Mouse (Mus musculus) CD8-positive naive resting alpha-beta T cell, adult 2 months (primary cell): ENCODE results near the gene Plscr5.
"Not testable (repeated sequence)": the region's sequence is repeated elsewhere in the genome, so short reads cannot be mapped to it uniquely, and the experiment has no call there.

ENCODE experiments used
- DNase-seq, 2 experiments: peaks; one replicate each; pipeline ENCODE4 v3.0.0; 2022; ENCODE audit warnings: low read depth in 2 of 2, low spot score in 2 of 2

Gene Plscr5

DNA sequence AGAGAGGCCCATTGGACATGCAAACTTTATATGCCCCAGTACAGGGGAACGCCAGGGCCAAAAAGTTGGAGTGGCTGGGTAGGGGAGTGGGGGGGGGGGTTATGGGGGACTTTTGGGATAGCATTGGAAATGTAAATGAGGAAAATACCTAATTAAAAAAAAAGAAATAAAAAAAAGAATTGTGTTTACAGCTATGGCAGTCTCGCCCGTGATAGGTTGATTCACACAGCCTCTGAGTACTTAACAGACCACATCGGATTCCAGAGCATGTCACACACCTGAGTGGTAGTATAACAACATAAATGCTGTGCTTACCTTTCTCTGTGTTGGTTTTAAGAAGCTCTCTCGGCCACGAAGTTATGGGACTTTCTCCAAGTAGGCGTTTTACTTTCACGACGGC is at the start of gene Plscr5:
TSS of gene Plscr5 (plus strand) at position 301 of the 400 bp plus-strand sequence.
- not testable (repeated sequence) for DNase-seq

DNA sequence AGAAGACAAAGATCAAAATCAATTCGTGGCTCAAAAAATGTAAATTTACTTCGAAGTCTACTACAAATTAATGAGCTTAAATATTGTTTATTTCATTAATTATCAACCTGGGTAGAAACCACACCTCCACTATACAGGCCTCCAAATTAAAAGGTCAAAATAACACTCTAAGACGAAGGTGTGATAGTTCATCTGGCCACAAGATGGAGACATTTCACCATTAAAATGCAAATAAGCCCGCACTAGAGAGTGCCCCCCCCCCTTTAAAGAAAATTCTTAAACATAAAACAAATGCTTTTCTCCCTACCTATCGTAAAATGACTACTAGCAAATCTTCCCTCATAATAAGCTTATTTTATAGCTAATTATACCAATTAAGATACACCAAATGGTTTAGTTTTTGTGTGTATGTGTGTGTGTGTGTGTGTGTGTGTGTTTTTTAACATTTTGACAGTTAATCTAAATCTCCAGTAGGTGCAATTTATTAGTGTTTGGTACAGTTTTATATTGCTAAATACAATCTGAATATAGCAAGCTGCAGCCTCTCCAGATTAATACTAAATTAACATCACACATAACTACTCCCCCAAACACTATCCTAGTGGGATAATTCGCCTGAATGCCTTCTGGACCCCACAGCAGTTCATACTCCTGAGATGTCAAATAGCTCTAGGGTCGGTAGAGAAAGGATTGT is 45.0 kb upstream of the Plscr5 start:
- DNase-seq, result no peak

DNA sequence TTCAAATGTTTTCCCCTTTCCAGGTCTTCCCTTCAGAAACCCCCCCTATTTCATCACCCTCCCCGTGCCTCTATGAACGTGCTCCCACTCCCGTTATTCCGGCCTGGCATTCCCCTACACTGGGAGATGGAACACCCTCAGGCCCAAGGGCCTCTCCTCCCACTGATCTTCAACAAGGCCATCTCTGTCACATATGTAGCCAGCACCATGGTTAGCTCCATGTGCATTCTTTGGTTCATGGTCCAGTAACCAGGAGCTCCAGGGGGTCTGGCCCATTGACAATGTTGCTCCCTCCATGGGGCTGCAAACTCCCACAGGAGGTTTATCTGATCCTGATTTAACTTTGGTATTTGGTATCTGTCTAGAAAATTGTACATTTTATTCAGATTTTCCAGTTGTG is 30.5 kb upstream of the Plscr5 start:
- DNase-seq, result no peak

DNA sequence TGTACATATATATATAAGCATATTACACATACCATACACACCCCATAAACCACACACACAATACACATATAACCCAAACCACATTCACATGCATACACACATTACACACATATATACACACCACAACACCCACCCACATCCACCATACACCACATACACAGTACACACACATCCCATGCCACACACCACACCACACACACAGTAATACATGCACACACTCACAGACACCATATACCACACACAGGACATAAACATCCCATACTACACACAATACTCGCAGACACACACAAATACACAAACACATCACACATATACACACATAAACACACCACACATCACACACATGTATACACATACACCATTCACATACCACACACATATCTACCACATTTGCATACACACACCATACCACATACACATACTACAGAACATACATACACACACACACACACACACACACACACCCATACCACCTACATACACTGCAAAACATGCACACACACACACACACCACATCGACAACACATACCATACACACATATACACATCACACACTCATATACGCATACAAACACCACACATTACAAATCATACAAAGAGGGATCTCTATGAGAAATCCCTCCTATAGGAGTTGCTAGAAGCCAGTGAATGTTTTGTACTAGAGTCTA is 19.3 kb upstream of the Plscr5 start:
- DNase-seq, result no peak

DNA sequence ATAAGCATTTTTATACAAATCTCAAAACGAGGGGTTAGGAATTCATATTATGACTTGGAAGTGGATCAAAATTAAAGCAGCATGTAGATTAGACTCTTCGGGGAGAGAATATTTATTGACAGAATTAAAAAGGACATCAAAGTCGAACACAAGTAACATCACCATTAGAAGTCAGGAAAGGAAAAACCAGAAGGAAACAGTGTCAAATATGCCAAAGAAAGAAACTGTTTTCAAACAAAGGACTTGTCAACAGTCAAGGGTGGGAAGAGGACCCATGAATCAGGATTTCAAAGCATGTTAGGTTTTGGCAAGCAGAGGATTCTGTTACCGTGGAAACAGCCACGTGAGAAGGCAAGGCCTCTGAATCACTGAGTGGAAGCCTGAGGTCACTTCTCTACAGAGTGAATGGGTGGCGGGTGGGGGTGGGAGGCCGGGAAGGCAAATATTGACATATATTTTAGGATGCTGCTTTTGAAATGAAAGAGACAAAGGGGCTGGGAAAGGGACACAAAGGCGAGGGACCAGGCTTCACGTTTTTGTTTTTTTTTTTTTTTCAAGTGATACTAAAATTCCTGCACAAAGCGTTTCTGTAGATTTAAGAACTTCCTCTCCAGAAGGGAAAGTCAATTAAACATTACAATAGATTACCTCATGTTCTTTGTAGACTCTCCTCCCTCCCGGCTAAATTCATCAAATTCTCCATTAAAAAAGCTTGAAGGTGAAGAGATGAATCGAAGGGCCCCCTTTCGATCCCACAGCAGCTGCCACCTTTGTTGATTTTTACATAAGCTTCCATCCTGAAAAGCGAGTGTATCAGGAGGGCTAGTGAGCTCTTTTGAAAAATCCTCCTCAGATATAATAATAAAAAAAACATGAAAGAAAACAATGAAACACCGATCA is 18.3 kb upstream of the Plscr5 start:
- no peak for DNase-seq

DNA sequence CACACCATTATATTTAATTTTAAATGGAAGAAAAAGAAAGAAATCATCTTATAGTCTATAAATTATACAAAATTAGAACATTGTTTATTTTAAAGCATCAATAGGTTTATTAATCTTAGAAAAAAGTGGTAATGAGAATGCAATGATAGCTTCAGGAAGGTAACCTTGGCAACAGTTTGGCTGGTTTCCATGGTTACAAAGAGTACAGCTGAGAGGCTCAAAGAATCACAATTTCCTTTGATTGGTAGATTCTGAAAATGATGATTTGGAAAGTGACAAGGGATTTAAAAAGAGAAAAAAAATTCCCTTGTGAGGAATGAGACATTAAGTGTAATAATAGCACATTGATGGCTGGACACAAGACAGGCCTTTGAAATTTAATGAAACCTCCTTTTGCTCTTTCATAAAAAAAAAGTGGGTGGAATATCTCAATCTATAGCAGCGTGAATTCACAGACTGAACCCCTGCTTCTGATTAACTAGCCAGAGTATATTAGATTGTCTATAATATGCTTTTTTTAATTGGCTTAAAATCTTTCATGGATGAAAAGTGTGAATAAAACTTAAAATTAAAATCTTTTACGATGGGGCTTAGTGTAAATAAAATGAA is 13.8 kb upstream of the Plscr5 start:
- no peak for DNase-seq

DNA sequence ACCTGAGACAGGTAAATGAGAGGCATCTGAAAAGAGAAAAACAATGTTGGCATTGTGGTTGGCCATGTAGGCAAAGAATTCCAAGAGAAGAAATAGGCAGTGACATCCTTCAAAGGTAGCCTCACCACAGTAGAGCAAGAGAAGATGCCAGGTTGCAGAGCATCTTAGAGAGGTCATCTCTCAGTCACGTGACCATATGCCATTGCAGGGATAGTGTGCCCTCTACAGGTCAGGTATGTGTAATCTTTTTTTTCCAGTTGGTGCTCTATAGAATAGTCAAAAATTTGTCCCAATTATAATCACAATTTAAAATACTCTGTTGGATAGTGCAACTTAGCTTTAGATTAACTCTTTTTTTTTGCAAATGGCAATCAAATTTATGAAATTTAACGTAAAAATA is 1.4 kb upstream of the Plscr5 start:
- DNase-seq, result no peak

DNA sequence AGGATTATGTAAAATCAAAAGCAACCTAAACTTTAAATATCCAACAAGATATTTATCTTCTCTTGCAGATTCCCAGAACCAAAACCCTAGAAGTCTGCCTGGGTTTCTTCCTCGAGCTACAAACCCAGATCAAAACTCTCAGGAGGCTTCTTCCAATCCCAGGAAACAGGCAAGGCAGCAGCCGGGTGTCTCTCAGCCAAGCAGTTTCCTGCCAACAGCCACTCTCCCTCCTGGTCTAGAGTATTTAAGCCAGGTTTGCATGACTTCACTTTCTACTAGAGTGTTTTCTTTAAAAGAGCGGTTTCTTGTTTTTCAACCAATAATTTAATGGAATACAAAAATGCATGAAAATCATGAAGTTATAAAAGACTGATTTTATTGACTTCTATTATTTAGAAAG is 5.7 kb downstream of the Plscr5 start:
- no peak for DNase-seq

DNA sequence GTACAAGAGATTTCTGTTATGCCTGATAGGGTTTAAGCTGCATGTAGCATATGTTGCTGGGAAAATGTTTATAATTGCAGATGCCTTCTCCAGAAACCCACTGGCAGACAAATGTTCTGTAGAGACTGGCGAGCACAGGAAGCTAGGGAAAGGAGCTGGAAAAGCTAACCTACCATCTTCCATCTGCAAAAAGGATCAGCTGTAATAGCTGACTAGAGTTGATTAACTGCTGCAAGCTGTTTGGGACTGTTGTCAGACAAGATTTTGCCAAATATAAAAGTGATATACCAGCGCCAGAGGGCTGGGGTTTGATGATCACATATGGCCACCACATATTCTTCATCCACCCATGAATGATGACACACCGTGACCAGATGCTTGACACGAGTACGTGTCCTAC is 6.8 kb downstream of the Plscr5 start:
- DNase-seq, result no peak

DNA sequence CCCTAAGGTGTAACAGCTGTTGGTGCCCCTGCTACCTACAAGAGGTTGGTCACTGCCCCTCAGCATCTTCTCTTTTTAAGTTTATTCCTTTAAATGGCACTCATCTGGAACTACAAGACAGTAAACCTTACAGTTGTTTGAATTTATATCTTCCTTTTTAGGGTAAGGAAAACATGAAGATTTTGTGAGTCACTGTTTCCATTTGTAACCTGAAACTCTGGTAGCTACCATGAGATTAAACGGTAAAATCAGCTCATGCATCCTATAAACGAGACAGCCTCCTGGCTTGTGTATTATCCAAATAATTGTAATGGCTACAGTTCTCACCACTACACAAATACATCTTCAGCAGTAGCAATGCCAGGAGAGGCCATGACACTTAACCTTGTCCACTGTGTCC is 11.7 kb downstream of the Plscr5 start:
- DNase-seq, result no peak

DNA sequence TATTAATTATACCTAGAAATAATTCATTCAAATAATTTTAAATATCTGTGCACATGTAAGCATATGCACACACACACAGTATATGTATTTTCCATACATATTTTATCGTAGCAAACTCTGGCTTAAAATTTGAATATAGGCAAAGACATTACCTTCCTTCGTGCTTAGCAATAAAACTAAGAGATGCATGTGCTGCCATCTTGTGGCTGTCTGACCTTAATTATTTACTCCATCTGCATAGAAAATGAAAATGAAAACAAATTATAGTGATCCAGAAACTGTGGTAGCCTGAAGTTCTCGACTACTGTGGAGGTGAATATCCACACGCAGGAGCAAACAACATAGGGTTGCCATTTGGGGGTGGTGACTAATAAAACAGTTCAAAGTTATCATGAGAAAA is 14.6 kb downstream of the Plscr5 start:
- no peak for DNase-seq

DNA sequence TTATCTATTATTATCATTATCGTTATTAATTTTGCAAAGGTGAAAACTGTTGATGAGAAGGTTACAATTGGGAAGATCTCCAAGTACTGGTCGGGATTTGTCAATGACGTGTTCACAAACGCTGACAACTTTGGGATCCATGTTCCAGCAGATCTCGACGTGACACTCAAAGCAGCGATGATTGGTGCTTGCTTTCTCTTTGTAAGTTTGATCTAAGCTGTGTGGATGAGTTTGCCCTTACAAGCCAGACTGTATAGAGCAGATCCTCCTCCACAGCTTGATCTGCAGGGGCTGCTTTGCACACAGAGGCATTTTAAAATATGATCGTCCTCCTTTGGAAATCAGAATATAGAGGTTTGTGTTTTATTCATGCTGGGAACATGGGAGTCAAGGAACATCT is 15.0 kb downstream of the Plscr5 start:
- DNase-seq, result no peak

DNA sequence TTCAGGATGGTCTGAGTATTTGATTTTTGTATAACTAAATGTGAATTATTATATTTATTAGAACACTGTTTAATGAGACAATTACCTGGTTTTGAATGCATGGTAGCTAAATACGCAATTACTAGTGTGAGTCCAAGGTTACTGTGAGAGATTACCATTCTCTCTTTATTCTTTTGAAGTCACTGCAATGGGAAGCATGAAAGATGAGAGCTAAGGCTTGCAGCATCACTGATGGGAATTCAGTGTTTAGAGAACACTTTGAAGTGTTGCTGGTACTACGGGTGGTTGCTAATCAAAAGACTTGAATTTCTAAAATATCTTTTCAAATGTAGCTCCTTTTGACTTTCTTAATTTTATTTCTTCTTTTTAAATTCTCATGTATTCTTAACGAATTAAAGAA is 17.1 kb downstream of the Plscr5 start:
- no peak for DNase-seq

DNA sequence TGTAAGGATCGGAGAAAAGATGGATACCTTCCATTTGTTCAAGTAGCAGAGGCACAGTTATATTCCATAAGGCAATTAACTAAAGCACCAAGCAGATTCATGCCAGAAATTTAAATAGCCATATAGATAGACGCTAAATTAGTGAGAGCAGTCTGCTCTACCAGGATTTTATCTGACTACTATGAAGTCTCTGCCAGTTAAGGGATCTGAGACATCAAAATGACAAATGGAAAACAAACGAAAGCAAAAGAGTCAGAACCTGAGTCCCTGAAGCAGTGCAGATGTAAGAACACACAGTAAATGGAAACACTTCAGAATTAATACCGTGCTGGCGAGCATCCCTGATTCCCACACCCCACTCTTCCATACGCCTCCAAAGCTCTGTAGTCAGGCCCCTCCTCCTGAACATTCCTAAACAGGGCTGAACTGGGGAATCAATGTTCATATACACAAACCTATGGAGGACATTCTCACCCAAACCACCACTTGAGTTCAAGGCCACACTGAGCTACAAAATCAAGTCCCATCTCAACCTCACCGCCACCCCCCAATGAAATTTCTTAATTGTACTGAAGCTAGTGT is 17.7 kb downstream of the Plscr5 start:
- DNase-seq, result no peak

DNA sequence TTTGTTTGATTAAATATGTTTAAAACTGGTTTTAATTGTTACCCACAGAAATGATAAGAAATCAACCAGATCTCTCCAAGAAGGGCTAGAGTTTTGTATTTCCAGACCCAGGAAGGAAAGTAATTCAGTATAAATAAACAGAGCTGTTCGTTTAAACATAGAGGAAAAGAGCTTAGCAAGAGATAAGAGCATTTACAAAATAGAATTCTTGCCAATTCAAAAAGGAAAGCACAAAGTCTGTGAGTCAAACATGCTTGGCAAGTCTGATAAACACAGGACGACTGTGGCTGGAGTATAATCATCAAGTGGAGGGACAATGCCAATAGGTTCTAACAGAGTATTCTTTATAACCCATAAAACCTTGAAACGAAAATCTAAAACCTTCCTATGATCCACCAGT is 18.3 kb downstream of the Plscr5 start:
- no peak for DNase-seq

DNA sequence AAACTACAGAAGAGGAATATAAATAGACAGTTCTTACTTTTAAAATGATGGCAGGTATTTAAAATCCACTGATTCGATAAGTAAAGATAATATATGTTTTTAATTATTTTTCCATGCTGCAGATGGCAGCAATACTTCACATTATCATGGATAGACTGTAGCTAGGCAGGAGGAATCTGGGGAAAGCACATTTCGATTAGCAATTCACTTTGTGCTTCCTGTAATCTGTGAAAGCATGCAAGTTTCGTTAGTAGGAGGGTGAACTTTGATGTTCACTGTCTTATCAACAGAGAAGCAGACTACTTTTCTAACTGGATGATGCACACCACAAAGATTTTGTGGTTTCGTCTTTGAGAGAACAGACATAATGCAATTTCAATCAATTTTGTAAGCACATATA is 24.7 kb downstream of the Plscr5 start:
- no peak for DNase-seq

DNA sequence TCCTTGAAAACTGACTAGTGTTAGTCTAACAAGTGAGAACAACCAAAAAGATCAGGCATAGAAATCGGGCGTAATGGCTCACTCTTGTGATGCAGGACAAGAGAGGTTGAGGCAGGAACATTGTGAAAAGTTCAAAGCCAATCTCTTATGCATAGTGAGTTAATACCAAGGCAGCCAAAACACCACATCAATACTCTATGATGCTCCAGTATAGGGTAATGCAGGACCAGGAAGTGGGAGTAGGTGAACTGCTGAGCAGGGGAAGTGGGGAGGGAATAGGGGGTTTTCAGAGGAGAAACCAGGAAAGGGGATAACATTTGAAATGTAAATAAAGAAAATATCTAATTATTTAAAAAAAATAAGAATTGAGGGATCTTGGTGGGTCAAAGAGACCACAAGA is 25.2 kb downstream of the Plscr5 start:
- no peak for DNase-seq

DNA sequence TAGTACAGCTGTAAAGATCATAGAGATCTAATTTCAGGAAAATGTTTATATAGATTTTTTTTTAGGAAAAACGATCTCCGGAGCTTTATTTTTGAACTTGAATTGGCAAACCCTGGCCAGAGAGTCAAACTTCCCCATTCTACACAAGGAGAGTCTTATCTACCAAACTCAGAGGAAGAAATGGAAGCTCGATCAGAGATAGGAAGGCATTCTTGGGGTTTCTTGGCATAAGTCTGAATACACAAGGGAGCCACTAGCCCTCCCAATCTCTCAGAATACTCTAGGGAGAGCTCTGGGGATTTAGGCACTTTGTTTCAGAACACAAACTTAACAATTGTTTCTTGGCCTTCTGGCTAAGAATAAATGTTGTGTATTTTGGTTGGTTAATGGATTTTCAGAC is 27.4 kb downstream of the Plscr5 start:
- no peak for DNase-seq

DNA sequence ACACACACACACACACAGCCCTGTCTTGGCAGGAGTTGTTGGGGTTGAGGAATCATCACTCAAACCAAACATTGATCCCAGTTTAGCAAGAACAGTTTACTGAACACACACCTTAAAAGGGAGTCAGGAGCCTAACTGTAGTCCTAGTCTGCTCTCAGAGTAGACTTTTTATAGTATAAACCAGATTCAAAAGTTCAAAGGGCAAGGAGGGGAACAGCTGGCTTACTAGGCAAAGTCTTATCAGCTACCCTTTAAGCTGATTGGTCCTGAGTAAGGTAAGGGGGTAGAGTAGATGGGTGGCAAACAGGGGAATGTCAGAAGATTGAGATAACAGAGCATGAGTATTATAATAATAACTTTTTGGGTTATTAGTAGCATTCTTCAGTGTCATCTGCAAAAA is 28.7 kb downstream of the Plscr5 start:
- DNase-seq, result no peak

DNA sequence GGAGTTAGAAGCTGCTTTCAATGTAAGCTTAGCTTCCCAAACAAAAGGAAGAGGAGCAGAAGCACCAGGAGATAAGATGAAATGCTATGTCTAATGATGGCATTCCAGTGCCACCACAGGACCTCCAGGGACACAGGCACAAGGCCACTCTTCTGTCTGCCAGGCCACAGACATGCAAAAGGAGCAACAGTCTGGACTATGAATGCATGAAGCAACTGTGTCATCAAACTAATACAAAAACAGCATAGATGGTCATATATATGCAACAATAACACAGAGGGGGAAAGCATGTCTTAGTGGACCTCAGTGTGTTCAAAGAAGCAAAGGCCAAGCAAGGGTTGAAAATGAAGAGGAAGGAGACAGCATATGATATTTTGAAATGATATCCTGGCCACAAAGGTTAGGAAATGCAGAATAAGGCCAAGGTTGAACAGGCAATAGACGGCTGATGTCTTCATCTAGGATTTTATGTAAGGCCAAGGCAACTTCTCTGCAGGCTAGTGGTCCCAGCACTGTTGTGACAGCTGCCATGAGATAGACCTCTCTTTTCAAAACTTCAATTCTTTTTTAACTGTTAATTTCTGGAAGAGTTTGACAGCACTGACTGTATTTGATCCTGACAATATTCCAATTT is 32.0 kb downstream of the Plscr5 start:
- no peak for DNase-seq

DNA sequence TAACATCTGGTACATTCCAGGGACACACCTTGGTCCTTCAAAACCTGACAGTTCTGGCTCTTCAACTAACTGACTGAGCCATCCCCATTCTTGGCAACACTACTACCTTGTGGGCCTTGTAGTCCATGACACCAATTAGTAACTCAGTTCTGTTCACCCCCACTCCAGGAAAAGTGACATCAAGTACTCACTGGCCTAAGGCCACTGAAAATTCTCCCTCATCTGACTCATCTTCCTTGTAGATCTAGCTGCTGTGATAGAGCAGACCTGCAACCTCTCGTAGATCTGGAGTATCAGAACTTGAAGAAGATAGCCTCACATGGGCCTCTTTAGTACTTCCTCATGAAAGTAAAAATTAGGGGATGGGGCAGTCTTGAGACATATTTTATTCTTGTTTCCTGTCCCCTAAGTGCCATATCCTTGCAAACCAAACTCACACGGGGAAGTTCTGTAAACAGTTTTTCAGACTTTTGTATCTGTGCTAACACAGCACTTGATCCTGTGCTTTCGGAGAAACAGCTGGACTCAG is 33.5 kb downstream of the Plscr5 start:
- no peak for DNase-seq
